Mouse (Mus musculus): ENCODE measurements around the gene Slc24a2.

Slc24a2 gene

DNA sequence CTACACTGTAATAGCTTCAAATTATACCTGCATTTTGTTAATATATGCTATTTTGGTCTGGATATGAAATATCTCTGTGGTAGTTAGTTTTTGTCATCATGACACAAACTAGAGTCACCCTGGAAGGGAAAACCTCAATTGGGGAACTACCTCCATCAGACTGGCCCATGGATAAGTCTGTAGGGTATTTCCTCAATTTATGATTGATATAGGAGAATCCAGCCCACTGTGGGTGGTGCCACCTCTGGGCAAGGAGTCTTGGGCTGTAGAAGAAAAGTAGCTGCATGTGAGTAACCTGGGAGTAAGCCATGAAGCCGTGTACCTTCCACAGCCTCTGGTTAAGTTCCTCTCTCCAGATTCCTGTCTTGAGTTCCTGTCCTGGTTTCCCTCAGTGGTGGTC lies 281.5 kb downstream of the Slc24a2 start:
- no peak for DNase-seq

DNA sequence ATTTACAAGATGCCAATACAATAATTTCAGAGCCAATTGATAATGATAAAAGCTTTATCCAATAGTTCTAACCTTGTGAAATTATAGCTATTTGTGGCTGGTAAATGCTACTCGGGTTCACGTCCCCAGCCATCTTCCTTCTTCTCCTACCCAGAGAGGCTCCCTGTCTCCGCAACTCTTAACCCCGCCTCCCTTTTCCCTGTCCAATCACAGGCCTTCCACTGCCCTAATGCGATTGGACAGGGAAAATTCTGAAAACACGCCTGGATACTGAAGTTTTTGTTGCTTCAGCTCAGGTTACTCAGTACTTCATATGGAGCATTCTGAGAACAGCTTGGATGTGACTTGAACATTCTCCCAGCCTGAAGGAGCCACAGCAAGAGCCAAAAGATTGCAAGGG lies 287.0 kb downstream of the Slc24a2 start:
- DNase-seq: no peak

DNA sequence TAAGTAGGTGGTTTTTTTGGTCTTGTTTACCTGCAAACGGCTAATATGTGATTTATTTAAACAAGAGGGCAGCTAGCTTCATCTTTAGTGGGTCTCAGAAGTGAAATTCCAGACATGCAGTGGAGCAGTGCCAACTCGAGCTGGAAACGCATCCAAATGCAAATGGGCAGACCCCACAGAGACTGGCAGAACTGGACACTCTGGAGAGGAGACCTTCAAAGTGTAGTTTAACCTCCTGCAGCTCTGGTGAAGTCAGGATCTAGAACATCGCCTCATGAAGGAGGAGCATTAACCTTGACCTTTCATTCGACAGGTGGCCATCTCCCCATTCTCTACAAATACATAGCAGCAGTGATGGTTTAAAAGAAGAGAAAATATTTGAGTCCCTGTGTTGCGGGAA lies 287.6 kb downstream of the Slc24a2 start:
- DNase-seq: no peak

DNA sequence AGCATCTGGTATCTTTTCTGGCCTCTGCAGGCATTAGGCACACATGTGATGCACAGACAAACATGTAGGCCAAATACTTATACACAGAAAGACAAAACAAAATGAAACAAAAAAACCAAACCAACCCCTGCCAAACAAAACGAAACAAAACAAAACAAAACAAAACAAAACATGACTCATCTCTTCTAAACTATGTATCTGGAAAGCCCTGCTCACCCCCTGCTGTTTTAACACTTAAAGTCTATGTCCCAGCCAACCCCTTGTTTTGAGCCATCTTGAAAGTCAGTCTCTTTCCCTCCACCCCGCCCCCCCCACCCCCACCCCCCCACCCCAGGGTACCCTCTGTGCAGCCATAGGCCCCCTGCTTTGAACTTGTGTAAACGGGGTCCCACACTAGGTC lies 293.6 kb downstream of the Slc24a2 start:
- no peak for DNase-seq

DNA sequence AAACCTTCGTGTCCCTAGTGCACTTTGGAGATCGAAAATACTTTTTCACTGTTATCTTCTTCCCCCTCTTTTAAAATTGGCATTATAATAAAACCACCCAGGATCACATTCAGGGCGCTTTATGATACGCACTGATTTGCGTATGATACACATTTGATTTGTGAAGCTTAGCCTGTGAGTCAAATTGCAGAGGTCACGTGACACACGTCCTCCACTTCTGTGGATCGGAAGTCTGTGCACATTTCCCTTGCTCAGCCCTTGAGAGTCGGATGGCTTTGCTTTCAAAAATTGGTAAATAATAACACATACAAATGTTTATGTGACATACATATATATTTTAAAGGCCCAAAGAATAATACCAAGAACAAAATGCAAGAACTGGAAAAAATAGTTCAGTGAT lies 294.1 kb downstream of the Slc24a2 start:
- no peak for DNase-seq
